Mouse (Mus musculus): Measurements from ENCODE around the gene Tbc1d13. TPM values are rescaled to one million over a fixed set of nuclear protein-coding genes. Genes with fewer than 3 reads are reported as not detected.

The Tbc1d13 gene
- polyA plus RNA-seq, 1 experiment from 2014 or later, result 9.9 TPM

DNA sequence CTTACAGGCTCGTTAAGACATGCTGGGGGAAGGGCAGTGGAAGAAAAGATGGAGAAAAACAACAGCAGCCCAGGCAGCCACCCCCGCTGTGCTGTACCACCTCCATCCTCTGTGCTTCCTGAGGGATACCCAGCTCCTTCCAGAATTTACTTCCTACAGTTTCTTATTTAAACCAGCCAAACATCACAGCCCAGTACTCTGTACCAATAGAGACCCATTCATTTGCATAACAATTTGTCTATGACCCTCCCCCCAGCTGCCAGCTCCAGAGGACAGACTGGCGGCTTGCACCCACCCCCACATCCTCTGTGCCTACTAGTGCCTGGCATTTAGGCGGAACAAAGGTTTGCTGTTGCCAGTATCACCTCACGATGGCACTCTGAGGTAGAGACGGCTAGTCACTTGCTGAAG is 13.9 kb upstream of the Tbc1d13 start:
- ATAC-seq (ENCODE audit: insufficient number of reproducible peaks, insufficient read depth, low FRiP score, low read depth), result no peak
- H3K36me3 ChIP-seq (ENCODE audit: control insufficient read depth, insufficient read depth, low read length), result peaks cover 2% of the 10 kb centered on the region; the same call in 1 of the 2 replicates
- peaks cover 0 to 6% of the 10 kb centered on the region in 2 experiments; a peak in 3 of 4 replicates for H3K4me1 ChIP-seq (ENCODE audit: control insufficient read depth in 2 of 2, insufficient read depth in 2 of 2, low read length in 2 of 2)
- H3K27me3 ChIP-seq (ENCODE audit: control insufficient read depth, insufficient read depth, low read length), result no peaks in the 10 kb centered on the region
- no peaks in the 10 kb centered on the region for H3K9me3 ChIP-seq (ENCODE audit: control insufficient read depth, low read length)
- WGBS, result 37% methylated on average over 6 of the region's 6 CpGs
- no peak overlapping the region for H3K9ac ChIP-seq (ENCODE audit: low read length)
- no peak overlapping the region for H3K4me3 ChIP-seq (ENCODE audit: control insufficient read depth in 1 of 2, insufficient read depth in 1 of 2, low read depth in 1 of 2, low read length in 2 of 2)
- H3K27ac ChIP-seq (replicated peaks in 1 of 2; ENCODE audit: control insufficient read depth in 1 of 2, insufficient read depth in 1 of 2, low read depth in 2 of 2, low read length in 2 of 2), result no peak overlapping the region
- H3K4me2 ChIP-seq (ENCODE audit: low read length), result no peak overlapping the region

DNA sequence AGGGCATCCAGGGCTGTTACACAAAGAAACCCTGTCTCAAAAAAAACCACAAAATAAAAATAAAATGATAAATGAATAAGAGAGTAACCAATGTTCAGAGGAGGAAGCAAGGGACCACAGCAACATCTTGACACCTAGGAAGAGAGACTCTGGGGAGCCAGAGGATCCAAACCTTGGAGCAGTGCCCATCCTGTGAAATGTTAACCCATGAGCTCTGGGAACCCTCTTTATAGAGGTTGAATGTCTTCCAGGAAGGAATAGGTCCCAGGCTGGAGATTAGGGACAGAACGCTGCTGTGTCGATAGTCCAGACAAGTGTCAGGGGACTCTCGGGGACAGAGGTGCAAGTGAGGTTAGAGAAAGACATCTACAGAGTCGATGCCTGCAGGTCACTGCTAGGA is 13.3 kb upstream of the Tbc1d13 start:
- WGBS, result 66% methylated on average over 4 of the region's 4 CpGs
- Histone ChIP-seq H3K4me2 (ENCODE audit: low read length) (no peak overlapping the region), H3K9ac (ENCODE audit: low read length) (no peak overlapping the region), H3K36me3 (ENCODE audit: control insufficient read depth, insufficient read depth, low read length) (peaks cover 2% of the 10 kb centered on the region; the same call in 1 of the 2 replicates), H3K27ac (replicated peaks in 1 of 2; ENCODE audit: control insufficient read depth in 1 of 2, insufficient read depth in 1 of 2, low read depth in 2 of 2, low read length in 2 of 2) (no peak overlapping the region), H3K27me3 (ENCODE audit: control insufficient read depth, insufficient read depth, low read length) (no peaks in the 10 kb centered on the region), H3K4me3 (ENCODE audit: control insufficient read depth in 1 of 2, insufficient read depth in 1 of 2, low read depth in 1 of 2, low read length in 2 of 2) (no peak overlapping the region), H3K4me1 (ENCODE audit: control insufficient read depth in 2 of 2, insufficient read depth in 2 of 2, low read length in 2 of 2) (peaks cover 6 to 12% of the 10 kb centered on the region in 2 experiments; a peak in 3 of 4 replicates), H3K9me3 (ENCODE audit: control insufficient read depth, low read length) (no peaks in the 10 kb centered on the region)
- no peak for ATAC-seq (ENCODE audit: insufficient number of reproducible peaks, insufficient read depth, low FRiP score, low read depth)

DNA sequence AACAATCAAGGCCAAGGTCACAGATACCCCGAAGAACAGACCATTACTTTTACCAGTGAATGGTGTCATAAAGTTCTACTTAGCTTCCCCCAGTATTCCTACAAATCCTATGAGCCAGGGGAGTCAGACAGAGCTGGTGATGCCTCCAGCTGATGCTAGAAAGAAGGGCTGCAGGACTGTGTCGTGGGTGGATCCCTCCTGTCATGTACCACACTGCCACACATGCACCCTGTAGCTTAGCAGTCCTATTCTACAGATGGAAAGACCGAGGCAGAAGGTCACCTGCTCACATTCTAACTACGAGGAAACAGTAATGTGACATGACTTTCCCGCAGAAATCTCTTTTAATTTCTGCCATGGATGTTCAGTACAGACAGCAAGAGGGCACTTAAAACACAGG is 10.8 kb upstream of the Tbc1d13 start:
- Histone ChIP-seq H3K4me2 (ENCODE audit: low read length) (no peak overlapping the region), H3K36me3 (ENCODE audit: control insufficient read depth, insufficient read depth, low read length) (no peaks in the 10 kb centered on the region; the same call in 1 of the 2 replicates), H3K27me3 (ENCODE audit: control insufficient read depth, insufficient read depth, low read length) (no peaks in the 10 kb centered on the region), H3K9ac (ENCODE audit: low read length) (no peak overlapping the region), H3K4me3 (ENCODE audit: control insufficient read depth in 1 of 2, insufficient read depth in 1 of 2, low read depth in 1 of 2, low read length in 2 of 2) (no peak overlapping the region), H3K4me1 (ENCODE audit: control insufficient read depth in 2 of 2, insufficient read depth in 2 of 2, low read length in 2 of 2) (peaks cover 6 to 12% of the 10 kb centered on the region in 2 experiments; a peak in 3 of 4 replicates), H3K9me3 (ENCODE audit: control insufficient read depth, low read length) (no peaks in the 10 kb centered on the region), H3K27ac (replicated peaks in 1 of 2; ENCODE audit: control insufficient read depth in 1 of 2, insufficient read depth in 1 of 2, low read depth in 2 of 2, low read length in 2 of 2) (no peak overlapping the region)
- 81% methylated on average over 5 of the region's 5 CpGs for WGBS
- ATAC-seq (ENCODE audit: insufficient number of reproducible peaks, insufficient read depth, low FRiP score, low read depth), result no peak

DNA sequence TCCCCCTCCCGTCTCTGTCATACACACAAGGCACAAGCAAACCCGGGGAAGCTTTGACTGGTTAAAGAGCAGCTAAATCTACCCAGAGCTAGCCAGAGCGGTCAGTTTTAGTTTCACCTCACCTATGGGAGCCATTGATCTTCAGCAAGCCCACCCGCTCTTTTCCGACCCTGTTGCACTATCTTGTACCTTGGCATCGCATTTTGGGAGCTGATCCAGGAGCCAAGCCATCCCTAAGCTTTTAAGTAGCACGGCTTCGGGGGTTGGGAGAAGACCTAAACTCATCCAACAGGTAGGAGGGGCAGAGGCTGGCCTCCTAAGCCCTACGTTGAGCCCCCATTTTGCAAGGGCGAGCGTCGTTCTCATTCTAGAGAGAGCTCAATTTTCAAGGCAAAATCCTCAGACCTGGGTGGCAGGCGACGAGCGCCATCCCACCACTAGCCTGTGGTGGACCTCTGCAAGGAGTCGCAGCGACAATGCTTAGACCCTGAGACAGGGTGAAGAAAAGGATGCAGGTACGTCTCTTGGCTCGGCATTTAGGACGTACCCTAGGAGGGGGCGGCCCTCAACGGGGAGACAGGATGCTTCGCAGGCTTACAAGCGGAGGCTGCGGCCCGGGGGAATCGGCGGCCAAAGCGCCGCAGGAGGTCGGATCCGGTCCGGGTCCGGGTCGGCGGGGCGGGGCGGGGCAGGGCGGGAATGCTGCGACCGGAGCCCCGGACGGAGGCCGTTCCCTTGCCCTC is 9.6 kb upstream of the Tbc1d13 start:
- Histone ChIP-seq H3K27ac (replicated peaks in 1 of 2; ENCODE audit: control insufficient read depth in 1 of 2, insufficient read depth in 1 of 2, low read depth in 2 of 2, low read length in 2 of 2) (peak overlapping the region; percentile 9 to 89; a peak in 3 of 4 replicates), H3K4me2 (ENCODE audit: low read length) (peak overlapping the region; percentile 90), H3K4me1 (ENCODE audit: control insufficient read depth in 2 of 2, insufficient read depth in 2 of 2, low read length in 2 of 2) (peaks cover 6 to 12% of the 10 kb centered on the region in 2 experiments; a peak in 3 of 4 replicates), H3K4me3 (ENCODE audit: control insufficient read depth in 1 of 2, insufficient read depth in 1 of 2, low read depth in 1 of 2, low read length in 2 of 2) (peak overlapping the region; percentile 77 to 86), H3K36me3 (ENCODE audit: control insufficient read depth, insufficient read depth, low read length) (no peaks in the 10 kb centered on the region; the same call in 1 of the 2 replicates), H3K9ac (ENCODE audit: low read length) (peak overlapping the region; percentile 94), H3K27me3 (ENCODE audit: control insufficient read depth, insufficient read depth, low read length) (no peaks in the 10 kb centered on the region), H3K9me3 (ENCODE audit: control insufficient read depth, low read length) (no peaks in the 10 kb centered on the region)
- WGBS, result 2% methylated on average over 44 of the region's 44 CpGs
- ATAC-seq (ENCODE audit: insufficient number of reproducible peaks, insufficient read depth, low FRiP score, low read depth), result peak; percentile 60; the same call in 1 of the 2 replicates

DNA sequence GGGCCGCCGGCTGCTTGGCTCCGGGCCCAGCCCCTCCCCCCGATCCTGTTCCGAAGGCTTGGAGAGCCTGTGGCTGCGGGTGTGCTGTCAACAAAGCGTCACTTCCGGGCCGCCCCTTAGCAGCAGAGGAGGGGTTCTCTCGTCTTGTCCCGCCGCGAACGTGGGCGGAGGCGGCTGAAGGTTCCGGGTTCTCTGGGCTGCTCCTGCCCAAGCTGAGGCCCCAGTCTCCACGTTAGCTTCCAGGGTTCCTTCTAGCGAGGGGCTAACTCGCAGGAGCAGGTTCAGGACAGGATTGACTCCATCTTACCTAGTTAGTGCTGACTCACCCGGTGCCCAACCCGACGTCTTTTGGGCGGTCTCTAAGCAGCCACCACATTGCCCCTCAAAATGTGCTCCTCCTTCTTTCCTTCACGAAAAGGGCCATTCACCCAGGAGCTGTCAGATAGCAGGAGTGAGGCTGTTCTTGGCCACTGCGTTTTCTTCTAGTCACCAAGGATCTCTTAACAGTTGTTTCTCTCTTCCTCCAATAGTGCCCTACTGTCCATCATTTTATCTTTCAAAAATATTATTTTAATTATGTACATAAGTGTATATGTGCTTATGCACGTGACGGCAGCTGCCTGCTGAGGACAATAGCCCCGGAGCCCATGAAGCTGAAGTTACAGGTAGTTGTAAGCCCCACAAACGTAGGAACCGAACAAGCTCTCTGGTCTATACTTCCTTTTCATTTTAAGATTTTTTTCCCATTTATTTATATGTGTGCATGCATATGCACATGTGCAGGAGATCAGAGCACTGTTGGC is 8.9 kb upstream of the Tbc1d13 start, which contains the start of gene Zer1:
Zer1 (minus strand) TSS at position 114 of the 803 bp plus-strand sequence.
- 10% methylated on average over 31 of the region's 31 CpGs for WGBS
- Histone ChIP-seq H3K4me3 (ENCODE audit: control insufficient read depth in 1 of 2, insufficient read depth in 1 of 2, low read depth in 1 of 2, low read length in 2 of 2) (peak within 1 kb of the TSS; percentile 77 to 86), H3K9ac (ENCODE audit: low read length) (peak within 1 kb of the TSS; percentile 94), H3K4me1 (ENCODE audit: control insufficient read depth in 2 of 2, insufficient read depth in 2 of 2, low read length in 2 of 2) (peaks cover 6 to 12% of the 10 kb centered on the region in 2 experiments; a peak in 3 of 4 replicates), H3K4me2 (ENCODE audit: low read length) (peak within 1 kb of the TSS; percentile 90), H3K27ac (replicated peaks in 1 of 2; ENCODE audit: control insufficient read depth in 1 of 2, insufficient read depth in 1 of 2, low read depth in 2 of 2, low read length in 2 of 2) (peak within 1 kb of the TSS; percentile 88 to 89), H3K27me3 (ENCODE audit: control insufficient read depth, insufficient read depth, low read length) (no peaks in the 10 kb centered on the region), H3K36me3 (ENCODE audit: control insufficient read depth, insufficient read depth, low read length) (no peaks in the 10 kb centered on the region; the same call in 1 of the 2 replicates), H3K9me3 (ENCODE audit: control insufficient read depth, low read length) (no peaks in the 10 kb centered on the region)
- peak; percentile 94 for ATAC-seq (ENCODE audit: insufficient number of reproducible peaks, insufficient read depth, low FRiP score, low read depth)

DNA sequence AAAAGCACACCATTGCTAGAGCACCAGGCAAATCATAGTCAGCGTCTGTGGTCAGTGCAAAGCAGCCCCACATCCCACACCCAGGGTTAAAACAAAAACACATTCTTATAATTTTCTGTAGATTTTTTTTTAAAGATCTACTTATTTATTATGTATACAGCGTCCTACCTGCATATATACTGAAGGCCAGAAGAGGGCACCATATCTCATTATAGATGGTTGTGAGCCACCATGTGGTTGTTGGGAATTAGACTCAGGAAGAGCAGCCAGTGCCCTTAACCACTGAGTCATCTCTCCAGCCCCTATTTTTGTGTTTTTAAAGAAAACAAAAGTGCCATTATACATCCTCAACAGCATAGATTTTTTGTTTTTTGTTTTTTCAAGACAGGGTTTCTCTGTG is 4.8 kb upstream of the Tbc1d13 start:
- WGBS, result 25% methylated on average over 2 of the region's 2 CpGs
- no peak overlapping the region for H3K4me3 ChIP-seq (ENCODE audit: control insufficient read depth in 1 of 2, insufficient read depth in 1 of 2, low read depth in 1 of 2, low read length in 2 of 2)
- no peak for ATAC-seq (ENCODE audit: insufficient number of reproducible peaks, insufficient read depth, low FRiP score, low read depth)

DNA sequence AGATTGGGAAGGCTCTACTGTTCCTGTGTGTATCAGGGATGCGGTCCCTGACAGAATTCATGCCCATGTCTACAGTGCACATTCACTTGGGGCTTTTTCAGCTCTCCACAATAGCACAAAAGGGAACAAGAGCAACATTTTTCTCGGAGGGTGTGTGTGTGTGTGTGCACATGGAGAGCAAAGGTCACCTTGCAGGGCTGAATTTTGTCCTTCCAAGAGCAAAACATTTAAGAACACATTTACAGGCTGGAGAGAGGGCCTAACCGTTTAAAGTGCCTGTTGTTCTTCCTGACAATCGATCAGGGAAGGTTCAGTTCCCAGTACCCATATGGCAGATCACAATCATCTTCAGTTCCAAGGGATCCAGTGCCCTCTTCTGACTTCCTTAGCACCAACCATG is 3.4 kb upstream of the Tbc1d13 start:
- Histone ChIP-seq H3K4me2 (ENCODE audit: low read length) (no peak overlapping the region), H3K4me3 (ENCODE audit: control insufficient read depth in 1 of 2, insufficient read depth in 1 of 2, low read depth in 1 of 2, low read length in 2 of 2) (no peak overlapping the region), H3K36me3 (ENCODE audit: control insufficient read depth, insufficient read depth, low read length) (peaks cover 2% of the 10 kb centered on the region; the same call in 1 of the 2 replicates), H3K4me1 (ENCODE audit: control insufficient read depth in 2 of 2, insufficient read depth in 2 of 2, low read length in 2 of 2) (peaks cover 6 to 19% of the 10 kb centered on the region in 2 experiments), H3K27me3 (ENCODE audit: control insufficient read depth, insufficient read depth, low read length) (no peaks in the 10 kb centered on the region), H3K9ac (ENCODE audit: low read length) (no peak overlapping the region), H3K27ac (replicated peaks in 1 of 2; ENCODE audit: control insufficient read depth in 1 of 2, insufficient read depth in 1 of 2, low read depth in 2 of 2, low read length in 2 of 2) (no peak overlapping the region), H3K9me3 (ENCODE audit: control insufficient read depth, low read length) (no peaks in the 10 kb centered on the region)
- no peak for ATAC-seq (ENCODE audit: insufficient number of reproducible peaks, insufficient read depth, low FRiP score, low read depth)
- WGBS, result 86% methylated on average over 4 of the region's 4 CpGs

More for the DNA sequence above, 4.8 kb upstream of the Tbc1d13 start:
- Histone ChIP-seq H3K27me3 (ENCODE audit: control insufficient read depth, insufficient read depth, low read length) (no peaks in the 10 kb centered on the region), H3K4me1 (ENCODE audit: control insufficient read depth in 2 of 2, insufficient read depth in 2 of 2, low read length in 2 of 2) (peaks cover 9 to 14% of the 10 kb centered on the region in 2 experiments), H3K36me3 (ENCODE audit: control insufficient read depth, insufficient read depth, low read length) (no peaks in the 10 kb centered on the region), H3K4me2 (ENCODE audit: low read length) (no peak overlapping the region), H3K27ac (replicated peaks in 1 of 2; ENCODE audit: control insufficient read depth in 1 of 2, insufficient read depth in 1 of 2, low read depth in 2 of 2, low read length in 2 of 2) (no peak overlapping the region), H3K9ac (ENCODE audit: low read length) (no peak overlapping the region), H3K9me3 (ENCODE audit: control insufficient read depth, low read length) (no peaks in the 10 kb centered on the region)
